Mouse (Mus musculus): ENCODE measurements around the gene Cd6. TPM values are rescaled to one million over a fixed set of nuclear protein-coding genes. Genes with fewer than 3 reads are reported as not detected.

Cd6 gene
- polyA plus RNA-seq, 1 experiment from 2014 or later, result 0.60 TPM

DNA sequence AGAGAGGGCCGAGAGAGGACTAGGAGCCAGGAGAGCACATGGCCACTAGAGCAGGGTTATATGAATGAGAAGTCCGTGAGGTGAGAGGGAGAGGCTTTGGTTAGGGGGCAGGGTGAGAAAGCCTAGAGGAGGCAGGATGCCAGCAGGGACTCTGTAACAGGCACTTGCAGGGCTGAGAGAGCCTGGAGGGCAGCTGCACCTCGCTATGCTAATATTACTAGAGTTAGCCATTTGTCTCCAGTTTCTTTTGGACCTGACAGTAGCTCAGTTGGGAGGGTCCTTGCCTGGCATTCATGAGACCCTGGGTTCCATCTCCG is 19.7 kb downstream of the Cd6 start:
- no peak overlapping the region for H3K4me2 ChIP-seq
- WGBS, result 47% methylated on average over 4 of the region's 4 CpGs
- peaks cover 14% of the 10 kb centered on the region; the same call in 1 of the 2 replicates for H3K4me1 ChIP-seq
- H3K36me3 ChIP-seq, result no peaks in the 10 kb centered on the region
- H3K9ac ChIP-seq, result no peak overlapping the region
- H3K27me3 ChIP-seq, result no peaks in the 10 kb centered on the region
- peak; percentile 76; the same call in 1 of the 2 replicates for ATAC-seq (ENCODE audit: borderline replicate concordance, extremely low read depth, low FRiP score, low TSS enrichment)
- no peak overlapping the region for H3K4me3 ChIP-seq
- H3K27ac ChIP-seq, result peak overlapping the region; percentile 86
- H3K9me3 ChIP-seq, result no peaks in the 10 kb centered on the region

DNA sequence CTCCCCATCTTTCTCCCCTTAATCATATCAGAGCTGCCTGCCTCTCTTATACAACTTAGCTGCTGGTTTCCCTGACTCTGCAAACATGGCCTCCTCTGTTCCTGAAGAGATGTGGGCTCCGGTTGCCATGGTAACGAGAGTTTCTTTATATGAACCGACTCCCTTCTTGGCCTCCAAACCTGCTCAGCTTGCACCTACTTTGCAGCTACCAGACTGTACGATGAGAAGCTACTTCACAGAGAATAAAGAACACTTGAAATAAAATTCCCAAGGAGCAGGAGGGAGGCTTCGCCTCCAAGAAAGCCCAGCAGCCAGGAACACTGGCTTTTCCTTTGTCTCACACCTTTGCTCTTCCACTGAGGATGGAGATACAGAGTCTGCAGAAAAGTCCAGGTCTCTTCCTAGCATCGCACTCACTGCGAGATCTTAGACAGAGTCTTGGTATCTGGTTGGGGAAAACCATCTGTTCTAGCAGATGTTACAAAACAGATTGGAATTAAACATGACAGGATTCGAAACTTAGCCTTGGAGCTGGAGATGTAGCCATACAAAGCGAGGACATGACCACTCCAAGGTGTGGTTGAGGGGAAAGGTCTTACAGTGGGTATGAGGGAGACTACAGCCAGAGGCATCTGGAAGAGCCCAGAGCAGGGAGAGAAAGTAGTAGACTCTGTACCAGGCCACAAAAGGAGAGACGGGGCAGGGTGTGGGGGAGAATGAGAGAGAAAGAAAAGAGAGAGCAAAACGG is 20.3 kb downstream of the Cd6 start:
- 55% methylated on average over 11 of the region's 11 CpGs for WGBS
- H3K36me3 ChIP-seq, result no peaks in the 10 kb centered on the region
- no peak overlapping the region for H3K4me3 ChIP-seq
- H3K4me2 ChIP-seq, result no peak overlapping the region
- H3K27me3 ChIP-seq, result no peaks in the 10 kb centered on the region
- H3K9me3 ChIP-seq, result no peaks in the 10 kb centered on the region
- H3K9ac ChIP-seq, result no peak overlapping the region
- H3K27ac ChIP-seq, result peak overlapping the region; percentile 86
- peak; percentile 62; the same call in 1 of the 2 replicates for ATAC-seq (ENCODE audit: borderline replicate concordance, extremely low read depth, low FRiP score, low TSS enrichment)
- H3K4me1 ChIP-seq, result peaks cover 14% of the 10 kb centered on the region; the same call in 1 of the 2 replicates

DNA sequence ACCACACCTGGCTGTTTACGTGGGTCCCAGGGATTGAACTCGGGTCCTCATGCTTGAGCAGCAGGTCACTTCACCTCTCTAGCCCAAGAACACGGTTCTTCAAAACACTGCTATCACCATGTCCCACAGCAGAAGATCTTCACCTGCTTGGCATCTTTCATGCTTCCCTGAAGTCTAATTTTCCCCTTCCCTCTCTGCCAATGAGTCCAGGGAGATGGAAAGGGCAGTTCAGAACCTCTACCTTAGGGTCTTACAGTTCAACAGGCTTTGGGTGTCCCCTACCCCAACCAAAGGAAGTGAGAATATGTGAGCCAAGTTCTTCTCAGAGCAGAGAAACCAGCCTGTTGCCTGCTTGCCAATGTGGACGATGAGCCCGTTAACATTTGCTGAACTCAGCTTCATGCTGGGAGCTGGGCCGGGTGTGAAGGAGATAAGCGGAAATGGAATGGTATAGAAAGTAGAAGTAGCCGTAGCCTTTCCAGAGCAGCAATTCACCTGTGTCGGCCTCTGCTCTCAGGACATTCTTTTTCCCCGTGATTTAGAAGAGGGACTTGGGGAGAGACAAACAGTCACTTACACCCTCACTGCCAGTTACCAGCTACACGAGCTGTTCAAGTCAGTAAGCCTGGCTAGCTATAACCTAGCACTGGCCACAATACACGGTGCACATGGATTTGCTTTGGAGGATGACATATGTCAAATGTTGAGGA is 21.2 kb downstream of the Cd6 start:
- WGBS, result 75% methylated on average over 12 of the region's 12 CpGs

DNA sequence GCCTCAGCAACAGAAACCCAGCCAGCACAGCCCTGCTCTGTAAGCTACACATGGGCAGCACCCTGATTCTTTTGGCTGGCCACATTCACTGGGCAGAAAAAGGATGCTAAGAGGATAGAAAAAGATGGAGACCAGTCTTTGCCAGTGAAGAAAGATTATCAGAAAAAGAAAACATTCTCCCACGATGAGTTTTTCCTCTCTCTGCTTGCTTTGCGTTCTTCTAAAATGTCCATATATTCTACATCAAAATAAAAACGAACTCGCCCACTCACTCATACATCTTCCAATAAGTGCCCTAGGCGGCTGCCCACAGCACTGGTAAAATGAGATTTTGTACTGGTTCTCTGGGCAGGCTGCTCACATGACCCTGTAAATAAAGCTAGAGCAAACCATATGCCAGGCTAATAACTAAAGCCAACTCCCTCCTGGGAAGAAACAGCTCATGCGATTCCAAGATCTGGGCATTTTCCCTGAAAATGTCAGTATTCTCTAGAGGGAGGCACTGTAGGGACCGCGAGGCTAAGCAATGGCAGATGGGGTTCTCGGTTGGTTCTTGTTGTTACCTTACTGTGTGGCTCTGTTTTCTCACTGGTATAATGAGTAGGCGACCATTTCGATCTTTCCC is 24.1 kb downstream of the Cd6 start:
- Histone ChIP-seq H3K4me1 (peaks cover 12% of the 10 kb centered on the region; the same call in 1 of the 2 replicates), H3K4me3 (no peak overlapping the region)
- no peak for ATAC-seq (ENCODE audit: borderline replicate concordance, extremely low read depth, low FRiP score, low TSS enrichment)

More for the DNA sequence above, 21.2 kb downstream of the Cd6 start:
- ATAC-seq (ENCODE audit: borderline replicate concordance, extremely low read depth, low FRiP score, low TSS enrichment), result no peak
- Histone ChIP-seq H3K4me1 (peaks cover 14% of the 10 kb centered on the region; the same call in 1 of the 2 replicates), H3K4me2 (no peak overlapping the region), H3K36me3 (no peaks in the 10 kb centered on the region), H3K9me3 (no peaks in the 10 kb centered on the region), H3K9ac (no peak overlapping the region), H3K27me3 (no peaks in the 10 kb centered on the region), H3K27ac (peak overlapping the region; percentile 45), H3K4me3 (no peak overlapping the region)

DNA sequence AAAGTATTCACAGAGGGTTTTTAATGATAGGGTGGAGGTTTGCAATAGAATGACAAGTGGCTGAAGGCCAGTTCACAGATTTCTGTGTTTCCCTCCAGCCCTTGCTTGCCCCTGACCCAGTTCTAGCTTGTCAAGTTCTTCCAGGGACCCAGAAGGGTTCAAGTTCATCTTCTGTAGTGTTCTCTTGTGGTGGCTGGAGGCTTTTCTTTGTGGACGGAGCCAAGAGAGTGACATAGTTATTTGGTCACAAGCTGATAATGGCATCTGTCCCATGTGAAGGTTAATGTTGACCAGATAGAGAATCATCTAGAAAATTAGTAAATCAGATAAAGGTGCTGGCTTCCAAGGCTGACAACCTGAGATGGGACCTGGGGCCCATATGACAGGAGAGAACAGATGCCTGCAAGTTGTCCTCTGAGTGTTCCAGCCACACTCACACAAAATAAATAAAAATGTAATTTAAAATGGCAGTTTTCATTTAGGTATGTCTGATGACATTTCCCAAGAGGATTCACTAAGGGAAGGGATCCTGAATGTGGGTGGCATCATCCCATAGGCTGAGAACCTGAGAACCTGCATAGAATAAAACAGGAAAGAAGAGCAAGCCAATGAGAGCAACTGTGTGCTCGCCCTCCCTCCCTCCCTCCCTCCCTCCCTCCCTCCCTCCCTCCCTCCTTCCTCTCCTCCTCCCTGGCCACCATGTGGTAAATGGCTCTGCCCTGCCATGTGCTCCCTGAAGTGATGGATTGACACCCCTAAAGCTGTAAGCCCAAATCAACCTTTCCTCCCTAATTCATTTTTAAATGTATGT is 24.8 kb downstream of the Cd6 start:
- H3K4me1 ChIP-seq, result peaks cover 6% of the 10 kb centered on the region; the same call in 1 of the 2 replicates
- H3K4me3 ChIP-seq, result no peak overlapping the region
- ATAC-seq (ENCODE audit: borderline replicate concordance, extremely low read depth, low FRiP score, low TSS enrichment), result no peak
- no peak overlapping the region for H3K27ac ChIP-seq
- WGBS, result 90% methylated on average over 1 of the region's 2 CpGs
- H3K9ac ChIP-seq, result no peak overlapping the region
- H3K27me3 ChIP-seq, result no peaks in the 10 kb centered on the region
- H3K9me3 ChIP-seq, result no peaks in the 10 kb centered on the region
- no peak overlapping the region for H3K4me2 ChIP-seq
- H3K36me3 ChIP-seq, result no peaks in the 10 kb centered on the region

More for the DNA sequence above, 24.1 kb downstream of the Cd6 start:
- H3K36me3 ChIP-seq, result no peaks in the 10 kb centered on the region
- no peak overlapping the region for H3K4me2 ChIP-seq
- no peak overlapping the region for H3K9ac ChIP-seq
- H3K27me3 ChIP-seq, result no peaks in the 10 kb centered on the region
- 87% methylated on average over 11 of the region's 11 CpGs for WGBS
- no peak overlapping the region for H3K27ac ChIP-seq
- no peaks in the 10 kb centered on the region for H3K9me3 ChIP-seq

DNA sequence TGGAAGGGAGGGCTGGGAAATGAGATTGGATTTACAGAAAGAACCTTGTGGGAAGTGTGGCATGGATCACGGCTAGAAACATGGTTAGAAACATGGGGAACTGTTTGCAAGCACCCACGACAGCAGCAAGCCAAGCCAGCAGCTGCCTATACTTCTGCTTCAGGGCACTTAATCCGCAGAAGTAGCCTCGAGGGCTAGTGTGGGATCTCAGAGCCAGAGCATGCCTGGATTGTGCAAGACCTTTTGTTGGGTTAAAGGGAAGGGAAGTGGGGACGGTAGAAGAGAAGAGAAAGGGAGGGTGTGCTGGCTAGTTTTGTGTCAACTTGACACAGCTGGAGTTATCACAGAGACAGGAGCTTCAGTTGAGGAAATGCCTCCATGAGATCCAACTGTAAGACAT is 26.1 kb downstream of the Cd6 start:
- no peak for ATAC-seq (ENCODE audit: borderline replicate concordance, extremely low read depth, low FRiP score, low TSS enrichment)
- Histone ChIP-seq H3K27me3 (no peaks in the 10 kb centered on the region), H3K9me3 (no peaks in the 10 kb centered on the region), H3K4me2 (no peak overlapping the region), H3K4me3 (no peak overlapping the region), H3K27ac (no peak overlapping the region), H3K36me3 (no peaks in the 10 kb centered on the region), H3K4me1 (no peaks in the 10 kb centered on the region), H3K9ac (no peak overlapping the region)
- 63% methylated on average over 5 of the region's 5 CpGs for WGBS

DNA sequence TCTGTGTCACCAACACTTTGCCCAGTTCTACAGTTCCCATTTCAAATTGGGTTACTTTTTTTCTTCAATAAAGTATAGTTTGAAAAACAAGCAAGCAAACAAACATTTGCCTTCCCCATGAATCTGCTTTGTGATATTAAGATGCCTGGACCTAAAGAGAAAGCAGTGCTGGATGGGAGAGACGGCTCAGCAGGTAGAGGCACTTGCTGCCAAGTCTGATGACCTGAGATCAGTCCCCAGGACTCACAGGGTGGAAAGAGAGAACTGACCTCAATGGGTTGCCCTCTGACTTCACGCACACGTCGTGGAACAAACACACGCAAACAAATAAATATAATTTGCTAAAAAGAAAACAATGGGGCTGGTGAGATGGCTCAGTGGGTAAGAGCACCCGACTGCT is 28.0 kb downstream of the Cd6 start:
- no peak overlapping the region for H3K4me3 ChIP-seq
- no peak overlapping the region for H3K27ac ChIP-seq
- WGBS, result 77% methylated on average over 6 of the region's 6 CpGs
- H3K36me3 ChIP-seq, result no peaks in the 10 kb centered on the region
- ATAC-seq (ENCODE audit: borderline replicate concordance, extremely low read depth, low FRiP score, low TSS enrichment), result no peak
- no peaks in the 10 kb centered on the region for H3K27me3 ChIP-seq
- no peak overlapping the region for H3K4me2 ChIP-seq
- no peak overlapping the region for H3K9ac ChIP-seq
- no peaks in the 10 kb centered on the region for H3K4me1 ChIP-seq
- H3K9me3 ChIP-seq, result no peaks in the 10 kb centered on the region

DNA sequence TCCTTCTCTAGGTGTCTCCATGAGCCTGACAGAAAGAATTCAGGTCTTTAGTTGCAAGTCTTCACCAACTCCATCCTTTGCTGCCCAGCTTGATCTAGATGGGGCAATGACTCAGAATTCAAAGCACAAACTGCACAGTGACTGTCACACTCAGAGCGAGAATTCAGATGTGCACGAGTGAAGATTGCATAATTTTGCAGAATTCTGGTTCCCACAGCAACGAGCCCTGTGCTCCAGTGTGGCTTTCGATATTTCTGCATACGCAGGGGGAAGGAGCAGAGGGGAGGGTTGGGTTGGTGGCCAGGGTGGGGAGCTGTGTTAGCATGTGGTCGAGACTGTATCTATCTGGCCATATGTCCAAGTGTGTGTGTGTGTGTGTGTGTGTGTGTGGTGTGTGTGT is 28.8 kb downstream of the Cd6 start:
- H3K36me3 ChIP-seq, result no peaks in the 10 kb centered on the region
- no peak overlapping the region for H3K27ac ChIP-seq
- H3K4me2 ChIP-seq, result no peak overlapping the region
- H3K4me3 ChIP-seq, result no peak overlapping the region
- no peak for ATAC-seq (ENCODE audit: borderline replicate concordance, extremely low read depth, low FRiP score, low TSS enrichment)
- no peak overlapping the region for H3K9ac ChIP-seq
- H3K9me3 ChIP-seq, result no peaks in the 10 kb centered on the region
- 50% methylated on average over 6 of the region's 6 CpGs for WGBS
- H3K4me1 ChIP-seq, result no peaks in the 10 kb centered on the region
- no peaks in the 10 kb centered on the region for H3K27me3 ChIP-seq

DNA sequence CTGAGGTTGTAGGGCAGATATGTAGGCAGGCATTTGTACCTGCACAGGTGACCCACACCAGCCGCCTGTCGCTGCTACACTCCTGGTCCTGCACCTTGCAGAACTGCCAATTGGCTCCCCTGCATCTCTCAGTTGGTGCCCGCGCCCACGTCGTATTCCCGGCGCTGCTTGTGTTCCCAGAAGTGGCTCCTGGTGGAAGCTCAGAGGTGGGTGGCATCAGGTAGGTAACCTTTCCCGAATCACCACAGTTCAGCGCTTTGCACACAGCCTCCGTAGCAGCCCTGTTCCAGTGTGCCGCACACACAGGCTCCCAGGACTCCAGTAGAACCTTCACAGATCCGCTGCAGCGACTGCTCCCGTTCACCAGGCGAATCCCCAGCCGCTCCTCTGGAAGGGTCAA is 30.7 kb downstream of the Cd6 start:
- H3K27me3 ChIP-seq, result no peaks in the 10 kb centered on the region
- no peak overlapping the region for H3K4me2 ChIP-seq
- H3K4me1 ChIP-seq, result no peaks in the 10 kb centered on the region
- H3K9me3 ChIP-seq, result no peaks in the 10 kb centered on the region
- no peak for ATAC-seq (ENCODE audit: borderline replicate concordance, extremely low read depth, low FRiP score, low TSS enrichment)
- H3K36me3 ChIP-seq, result no peaks in the 10 kb centered on the region
- WGBS, result 87% methylated on average over 17 of the region's 17 CpGs
- no peak overlapping the region for H3K27ac ChIP-seq
- H3K9ac ChIP-seq, result no peak overlapping the region
- H3K4me3 ChIP-seq, result no peak overlapping the region

DNA sequence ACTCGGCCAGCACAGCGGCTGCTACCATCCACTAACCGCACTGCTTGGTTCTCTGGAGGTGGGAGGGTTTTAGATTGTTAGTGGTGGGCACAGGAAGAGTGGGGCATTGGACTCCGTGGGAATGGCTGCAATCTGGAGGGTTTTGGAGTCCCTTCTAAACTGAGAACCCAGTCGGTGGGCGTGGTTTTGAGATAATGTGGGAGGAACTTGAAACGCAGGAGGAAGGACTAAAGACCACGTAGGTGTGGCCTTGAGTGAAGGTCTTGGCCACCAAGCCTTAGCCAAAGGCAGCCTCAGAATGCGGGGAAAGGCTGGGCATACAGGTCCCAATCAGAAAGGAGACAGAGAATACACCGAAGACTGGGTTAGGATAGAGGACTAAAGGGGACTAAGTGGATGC is 31.3 kb downstream of the Cd6 start:
- 63% methylated on average over 10 of the region's 10 CpGs for WGBS
- Histone ChIP-seq H3K36me3 (no peaks in the 10 kb centered on the region), H3K27me3 (no peaks in the 10 kb centered on the region), H3K9ac (no peak overlapping the region), H3K4me3 (no peak overlapping the region), H3K4me2 (no peak overlapping the region), H3K4me1 (no peaks in the 10 kb centered on the region), H3K9me3 (no peaks in the 10 kb centered on the region), H3K27ac (no peak overlapping the region)
- no peak for ATAC-seq (ENCODE audit: borderline replicate concordance, extremely low read depth, low FRiP score, low TSS enrichment)

DNA sequence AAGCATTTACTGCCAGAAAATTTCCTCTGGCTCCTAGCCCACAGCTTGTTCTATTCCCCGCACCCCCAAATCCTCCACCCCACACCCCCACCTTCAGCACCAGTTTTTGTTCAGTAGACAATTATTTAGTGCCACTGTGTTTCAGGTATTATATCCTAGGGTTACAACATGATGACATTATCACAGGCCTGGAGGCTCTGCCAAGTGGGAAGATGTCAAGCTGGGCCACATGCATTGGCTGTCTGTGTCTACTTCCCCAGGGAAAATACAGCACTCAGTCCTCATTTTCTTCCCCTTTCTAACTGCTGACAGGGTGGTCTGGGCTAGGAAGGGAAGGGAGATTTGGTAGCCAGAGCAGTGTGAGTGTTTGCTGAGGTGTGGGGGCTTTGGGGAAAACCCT is 34.9 kb downstream of the Cd6 start:
- no peak overlapping the region for H3K9ac ChIP-seq
- no peaks in the 10 kb centered on the region for H3K4me1 ChIP-seq
- H3K36me3 ChIP-seq, result no peaks in the 10 kb centered on the region
- H3K4me3 ChIP-seq, result no peak overlapping the region
- no peaks in the 10 kb centered on the region for H3K9me3 ChIP-seq
- ATAC-seq (ENCODE audit: borderline replicate concordance, extremely low read depth, low FRiP score, low TSS enrichment), result no peak
- WGBS, result 30% methylated on average over 1 of the region's 1 CpGs
- no peaks in the 10 kb centered on the region for H3K27me3 ChIP-seq
- no peak overlapping the region for H3K27ac ChIP-seq
- no peak overlapping the region for H3K4me2 ChIP-seq
